Mouse (Mus musculus) MEL (cell line): ENCODE measurements around the gene Ets1. TPM values are rescaled to one million over a fixed set of nuclear protein-coding genes. Genes with fewer than 3 reads are reported as not detected.

Experiments
- DNase-seq: peaks from one replicate; pipeline ENCODE4 v3.0.0; 2011; ENCODE audit warnings: low read depth, low spot score
- H3K27ac ChIP-seq: 2 replicates; pipeline ENCODE4 v1.5.1; 2012; ENCODE audit warnings: low read depth, mild to moderate bottlenecking, control low read depth, low read length, moderate library complexity; ENCODE audit not compliant: control insufficient read depth
- H3K27me3 ChIP-seq, 2 experiments: fragments of 150-350 bp in 1 of 2; sonication (generic) in 1 of 2; 2 replicates each; pipeline ENCODE4 v1.6.1; 2012; ENCODE audit warnings: low read length in 2 of 2, mild to moderate bottlenecking in 2 of 2, improper control_type of control experiment in 1 of 2, moderate library complexity in 1 of 2; ENCODE audit not compliant: insufficient read depth in 2 of 2, control insufficient read depth in 1 of 2
- H3K36me3 ChIP-seq, 2 experiments: 2 replicates each; pipeline ENCODE4 v1.6.1; 2012 to 2014; ENCODE audit warnings: low read length in 2 of 2, improper control_type of control experiment in 1 of 2, inconsistent platforms in 1 of 2, mild to moderate bottlenecking in 1 of 2; ENCODE audit not compliant: insufficient read depth in 2 of 2, control insufficient read depth in 1 of 2
- H3K4me1 ChIP-seq, 2 experiments: fragments of 150-350 bp in 1 of 2; sonication (generic) in 1 of 2; 2 replicates each; pipeline ENCODE4 v1.6.1; 2012; ENCODE audit warnings: low read length in 2 of 2, improper control_type of control experiment in 1 of 2, mild to moderate bottlenecking in 1 of 2; ENCODE audit not compliant: insufficient read depth in 2 of 2, control insufficient read depth in 1 of 2
- H3K4me3 ChIP-seq, 2 experiments: fragments of 150-350 bp in 1 of 2; sonication (generic) in 1 of 2; 2 replicates each; pipeline ENCODE4 v1.5.1; 2012; ENCODE audit warnings: low read depth in 2 of 2, low read length in 2 of 2, mild to moderate bottlenecking in 2 of 2, moderate library complexity in 2 of 2, control low read depth in 1 of 2, improper control_type of control experiment in 1 of 2; ENCODE audit not compliant: control insufficient read depth in 1 of 2, insufficient read depth in 1 of 2
- H3K79me2 ChIP-seq: 2 replicates; pipeline ENCODE4 v1.6.1; 2012; ENCODE audit warnings: mild to moderate bottlenecking, low read length, moderate library complexity; ENCODE audit not compliant: control insufficient read depth, poor library complexity, insufficient read depth
- H3K9ac ChIP-seq: 2 replicates; pipeline ENCODE4 v1.6.1; 2012; ENCODE audit warnings: low read depth, mild to moderate bottlenecking, control low read depth, low read length, moderate library complexity; ENCODE audit not compliant: control insufficient read depth, poor library complexity, severe bottlenecking
- H3K9me3 ChIP-seq: fragments of 150-350 bp; sonication (generic); replicated peaks from 2 replicates; pipeline ENCODE4 v1.6.1; 2012; ENCODE audit warnings: mild to moderate bottlenecking, low read length, improper control_type of control experiment, moderate library complexity; ENCODE audit not compliant: insufficient read depth
- BHLHE40 ChIP-seq: IDR thresholded peaks from 2 replicates; pipeline ENCODE4 v1.6.1; 2012; ENCODE audit warnings: low read depth, mild to moderate bottlenecking, inconsistent platforms, low read length, improper control_type of control experiment, borderline replicate concordance
- CHD1 ChIP-seq: IDR thresholded peaks from 2 replicates; pipeline ENCODE4 v1.6.1; 2012; ENCODE audit warnings: low read depth, mild to moderate bottlenecking, inconsistent platforms, low read length, improper control_type of control experiment
- CHD2 ChIP-seq: IDR thresholded peaks from 2 replicates; pipeline ENCODE4 v1.6.1; 2011; ENCODE audit warnings: low read length, improper control_type of control experiment
- CTCF ChIP-seq, 3 experiments: IDR thresholded peaks in 2 of 3; conservative IDR thresholded peaks in 1 of 3; 2 replicates each; pipeline ENCODE4 v1.5.1; 2011 to 2012; ENCODE audit warnings: low read length in 3 of 3, low read depth in 2 of 3, mild to moderate bottlenecking in 2 of 3, improper control_type of control experiment in 1 of 3, inconsistent platforms in 1 of 3, mixed read lengths in 1 of 3, moderate library complexity in 1 of 3; ENCODE audit not compliant: control insufficient read depth in 1 of 3, insufficient read depth in 1 of 3, poor library complexity in 1 of 3, severe bottlenecking in 1 of 3
- E2F4 ChIP-seq: IDR thresholded peaks from 2 replicates; pipeline ENCODE4 v1.6.1; 2011; ENCODE audit warnings: low read depth, low read length, improper control_type of control experiment, borderline replicate concordance
- EP300 ChIP-seq, 2 experiments: IDR thresholded peaks; 2 replicates each; pipeline ENCODE4 v1.6.1; 2011; ENCODE audit warnings: improper control_type of control experiment in 2 of 2, low read length in 2 of 2, low read depth in 1 of 2, mild to moderate bottlenecking in 1 of 2
- ETS1 ChIP-seq: IDR thresholded peaks from 2 replicates; pipeline ENCODE4 v1.6.1; 2012; ENCODE audit warnings: low read depth, mild to moderate bottlenecking, inconsistent platforms, low read length, improper control_type of control experiment, moderate library complexity
- GABPA ChIP-seq: IDR thresholded peaks from 2 replicates; pipeline ENCODE4 v1.6.1; 2012; ENCODE audit warnings: low read depth, mild to moderate bottlenecking, inconsistent platforms, low read length, improper control_type of control experiment, moderate library complexity
- GATA1 ChIP-seq: IDR thresholded peaks from 2 replicates; pipeline ENCODE4 v1.6.1; 2011; ENCODE audit warnings: low read depth, low read length, improper control_type of control experiment
- HCFC1 ChIP-seq: IDR thresholded peaks from 2 replicates; pipeline ENCODE4 v1.6.1; 2012; ENCODE audit warnings: low read depth, mild to moderate bottlenecking, inconsistent platforms, low read length, improper control_type of control experiment, moderate library complexity
- JUND ChIP-seq: IDR thresholded peaks from 2 replicates; pipeline ENCODE4 v1.6.1; 2011; ENCODE audit warnings: low read depth, mild to moderate bottlenecking, improper control_type of control experiment, low read length
- KAT2A ChIP-seq: conservative IDR thresholded peaks from 2 replicates; pipeline ENCODE4 v1.6.1; 2012; ENCODE audit warnings: low read depth, low read length, improper control_type of control experiment, inconsistent platforms
- MAFK ChIP-seq: IDR thresholded peaks from 2 replicates; pipeline ENCODE4 v1.6.1; 2011; ENCODE audit warnings: low read depth, mild to moderate bottlenecking, low read length, improper control_type of control experiment, borderline replicate concordance
- MAX ChIP-seq: IDR thresholded peaks from 2 replicates; pipeline ENCODE4 v1.6.1; 2011; ENCODE audit warnings: low read length, improper control_type of control experiment
- MAZ ChIP-seq: IDR thresholded peaks from 2 replicates; pipeline ENCODE4 v1.6.1; 2012; ENCODE audit warnings: low read depth, mild to moderate bottlenecking, inconsistent platforms, low read length, improper control_type of control experiment
- NELFE ChIP-seq: IDR thresholded peaks from 2 replicates; pipeline ENCODE4 v1.6.1; 2011; ENCODE audit warnings: low read depth, low read length, improper control_type of control experiment
- POLR2AphosphoS2 ChIP-seq: IDR thresholded peaks from 2 replicates; pipeline ENCODE4 v1.6.1; 2011; ENCODE audit warnings: low read length, improper control_type of control experiment
- POLR2AphosphoS5 ChIP-seq: IDR thresholded peaks from 2 replicates; pipeline ENCODE4 v1.6.1; 2012; ENCODE audit warnings: low read depth, borderline replicate concordance, mild to moderate bottlenecking, inconsistent platforms, low read length, moderate library complexity, mixed read lengths
- RAD21 ChIP-seq: IDR thresholded peaks from 2 replicates; pipeline ENCODE4 v1.6.1; 2011; ENCODE audit warnings: mild to moderate bottlenecking, low read depth, low read length, improper control_type of control experiment
- SMC3 ChIP-seq: IDR thresholded peaks from 2 replicates; pipeline ENCODE4 v1.6.1; 2011; ENCODE audit warnings: low read depth, low read length, improper control_type of control experiment
- TAL1 ChIP-seq: IDR thresholded peaks from 2 replicates; pipeline ENCODE4 v1.6.1; 2012; ENCODE audit warnings: mild to moderate bottlenecking, inconsistent platforms, low read length, moderate library complexity, mixed read lengths
- TBP ChIP-seq: IDR thresholded peaks from 2 replicates; pipeline ENCODE4 v1.8.0; 2011; ENCODE audit warnings: low read depth, low read length, improper control_type of control experiment
- USF1 ChIP-seq: IDR thresholded peaks from 2 replicates; pipeline ENCODE4 v1.6.1; 2014; ENCODE audit warnings: low read depth, mild to moderate bottlenecking, inconsistent platforms, low read length, improper control_type of control experiment, moderate library complexity
- ZC3H11A ChIP-seq: IDR thresholded peaks from 2 replicates; pipeline ENCODE4 v1.6.1; 2012; ENCODE audit warnings: low read depth, mild to moderate bottlenecking, inconsistent platforms, low read length, improper control_type of control experiment
- ZKSCAN1 ChIP-seq: IDR thresholded peaks from 2 replicates; pipeline ENCODE4 v1.6.1; 2012; ENCODE audit warnings: low read depth, mild to moderate bottlenecking, inconsistent platforms, low read length, improper control_type of control experiment, moderate library complexity
- ZMIZ1 ChIP-seq: IDR thresholded peaks from 2 replicates; pipeline ENCODE4 v1.6.1; 2012; ENCODE audit warnings: low read depth, mild to moderate bottlenecking, inconsistent platforms, low read length, improper control_type of control experiment, moderate library complexity
- polyA plus RNA-seq, 2 experiments: library from polyadenylated mRNA; stranded (reverse) in 1 of 2; unstranded in 1 of 2; fragments of >175 nt in 1 of 2; fragments of >200 nt in 1 of 2; gene quantifications; 2 replicates each; pipeline versions ENCODE4 v1.2.1 to v1.2.4; 2012; ENCODE audit warnings: low replicate concordance in 2 of 2, low read depth in 1 of 2; ENCODE audit not compliant: insufficient read length in 2 of 2, insufficient read depth in 1 of 2, missing spikeins in 1 of 2
- total RNA-seq: library from RNA; depleted of rRNA; stranded (reverse); fragments of 300-350 nt; gene quantifications from 2 replicates; pipeline ENCODE4 v1.2.3, GENCODE M21; 2012

The Ets1 gene
- total and polyA plus RNA-seq, 3 experiments = 0.10 to 0.19 TPM; not detected in 1

- no peak for TF ChIP-seq E2F4
- TF ChIP-seq MAX = peak; percentile 90
- TF ChIP-seq CHD1 = no peak
Measured at GRCm38 (mm10) chr9:32589900-32590299, 46.1 kb upstream of the Ets1 start (continued).

- TF ChIP-seq GABPA = no peak
- no peak for TF ChIP-seq KAT2A
- no peak for TF ChIP-seq TBP
- no peak for TF ChIP-seq ETS1
- TF ChIP-seq CHD1 = no peak
- no peak for TF ChIP-seq MAX
- no peak for TF ChIP-seq E2F4
- TF ChIP-seq USF1 = no peak
- TF ChIP-seq MAFK = no peak
- no peak for TF ChIP-seq JUND
- no peak for TF ChIP-seq CHD2
- no peak for TF ChIP-seq RAD21
- H3K27me3 ChIP-seq = no peaks in the 10 kb centered on the region; a peak in 1 of 4 replicates
Measured at GRCm38 (mm10) chr9:32590571-32590970, 45.5 kb upstream of the Ets1 start.

GRCm38 (mm10) chr9:32591732-32592582, 44.1 kb upstream of the Ets1 start:
- H3K9ac ChIP-seq = no peak overlapping the region
- H3K27ac ChIP-seq = no peak overlapping the region
- no peaks in the 10 kb centered on the region for H3K79me2 ChIP-seq
- H3K36me3 ChIP-seq = no peaks in the 10 kb centered on the region; a peak in 1 of 4 replicates
- 0 out of 4 replicates have a peak overlapping the region, but pooled peaks of 1 of the 2 experiments have one; percentile 4 for H3K4me3 ChIP-seq
- H3K27me3 ChIP-seq = no peaks in the 10 kb centered on the region; a peak in 1 of 4 replicates
- DNase-seq = peak; percentile 92
- H3K9me3 ChIP-seq = no peaks in the 10 kb centered on the region
- no peaks in the 10 kb centered on the region for H3K4me1 ChIP-seq
- no peak for TF ChIP-seq USF1
- no peak for TF ChIP-seq MAFK
- TF ChIP-seq POLR2AphosphoS2 = no peak
- TF ChIP-seq HCFC1 = no peak
- TF ChIP-seq CHD1 = no peak
- TF ChIP-seq ZMIZ1 = no peak
- no peak for TF ChIP-seq TBP
- TF ChIP-seq CHD2 = no peak
- TF ChIP-seq POLR2AphosphoS5 = no peak
- no peak for TF ChIP-seq BHLHE40
- TF ChIP-seq SMC3 = peak; percentile 97
- no peak for TF ChIP-seq GATA1
- no peak for TF ChIP-seq E2F4
- TF ChIP-seq ZC3H11A = peak; percentile 98
- 0 out of 2 replicates have a peak, but pooled peaks have one; percentile 35 for TF ChIP-seq ZKSCAN1
- TF ChIP-seq NELFE = no peak
- no peak for TF ChIP-seq KAT2A
- no peak for TF ChIP-seq EP300 (IDR thresholded peaks at IDR 0.05; ENCODE audit: low read depth in 1 of 2, low read length in 2 of 2)
- no peak for TF ChIP-seq JUND
- TF ChIP-seq RAD21 = peak; percentile 99
- no peak for TF ChIP-seq MAZ
- TF ChIP-seq GABPA = no peak
- TF ChIP-seq CTCF (IDR thresholded peaks at IDR 0.05 in 2 of 3, conservative IDR thresholded peaks at IDR 0.05 in 1 of 3; ENCODE audit: control insufficient read depth in 1 of 3, insufficient read depth in 1 of 3, low read depth in 2 of 3, low read length in 3 of 3, poor library complexity in 1 of 3, severe bottlenecking in 1 of 3) = peak; percentile 65 to 98 (median 81)
- TF ChIP-seq TAL1 = no peak

More at GRCm38 (mm10) chr9:32590571-32590970, 45.5 kb upstream of the Ets1 start:
- Histone ChIP-seq H3K79me2 (no peaks in the 10 kb centered on the region), H3K4me3 (no peak overlapping the region), H3K9ac (no peak overlapping the region), H3K36me3 (no peaks in the 10 kb centered on the region; a peak in 1 of 4 replicates), H3K4me1 (no peaks in the 10 kb centered on the region), H3K27ac (no peak overlapping the region), H3K9me3 (no peaks in the 10 kb centered on the region)
- no peak for DNase-seq
